Mouse (Mus musculus) cortical plate, adult 2 months (tissue): ENCODE results near the gene Limch1.

Source experiments
- CTCF ChIP-seq: fragments of 200-500 bp; IDR thresholded peaks from 2 replicates; pipeline ENCODE4 v1.5.1; 2011; ENCODE audit warnings: mild to moderate bottlenecking, control low read depth, low read length; ENCODE audit not compliant: insufficient read depth; ENCODE audit errors: extremely low read depth
- POLR2A ChIP-seq: fragments of 200-500 bp; IDR thresholded peaks from 2 replicates; pipeline ENCODE4 v1.6.1; 2011; ENCODE audit warnings: mild to moderate bottlenecking, low read length, control low read depth; ENCODE audit not compliant: insufficient read depth; ENCODE audit errors: extremely low read depth

DNA sequence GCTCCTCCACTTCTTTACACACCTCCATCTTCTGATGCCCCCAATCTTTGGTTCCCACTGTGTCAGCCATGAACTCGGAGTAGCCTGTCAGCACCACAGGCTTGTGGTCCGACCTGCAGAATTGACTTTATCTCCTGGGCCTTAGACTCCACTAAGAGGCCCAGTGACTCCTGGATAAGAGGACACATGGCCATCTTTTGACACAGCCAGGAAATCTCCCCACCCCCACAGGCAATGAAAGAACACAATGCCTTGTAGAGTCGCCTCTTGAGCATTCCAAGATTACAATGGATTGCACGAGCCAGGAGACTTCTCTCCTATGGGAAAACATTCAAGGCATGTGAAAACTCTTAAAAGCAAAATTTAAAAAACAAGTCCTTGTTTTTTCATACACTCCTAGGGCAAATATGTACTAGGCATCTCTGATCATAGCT, 30.1 kb upstream of the Limch1 start:
- TF ChIP-seq POLR2A: no peak
- no peak for TF ChIP-seq CTCF
